Mouse (Mus musculus) intestine, embryonic 14.5 days (tissue): Measurements from ENCODE around the gene Rhox7a. TPM values are rescaled to one million over a fixed set of nuclear protein-coding genes. Genes with fewer than 3 reads are reported as not detected.
"Not testable (repeated sequence)": the region's sequence is repeated elsewhere in the genome, so short reads cannot be mapped to it uniquely, and the experiment has no call there.

Experiments used
- ATAC-seq: fragments of 200-750 bp; cut with Nextera tagmentation; replicated peaks from 2 replicates; pipeline ENCODE4 v1.8.0; 2017; ENCODE audit warnings: low read depth, moderate number of reproducible peaks, moderate TSS enrichment, moderate library complexity; ENCODE audit not compliant: low FRiP score, low TSS enrichment
- DNase-seq: peaks from one replicate; pipeline ENCODE4 v3.0.0-alpha.2; 2018; ENCODE audit warnings: low spot score
- H3K27ac ChIP-seq: fragments of 300-500 bp; sonication (generic); 2 replicates; pipeline ENCODE4 v1.5.1; 2014; ENCODE audit warnings: low read depth, mild to moderate bottlenecking, control low read depth
- H3K27me3 ChIP-seq: fragments of 300-500 bp; sonication (generic); replicated peaks from 2 replicates; pipeline ENCODE4 v1.6.1; 2014; ENCODE audit warnings: low read length, control low read depth; ENCODE audit not compliant: control insufficient read depth, insufficient read depth
- H3K36me3 ChIP-seq: fragments of 300-500 bp; sonication (generic); 2 replicates; pipeline ENCODE4 v1.6.1; 2014; ENCODE audit warnings: low read length, control low read depth; ENCODE audit not compliant: control insufficient read depth, insufficient read depth
- H3K4me1 ChIP-seq: fragments of 300-500 bp; sonication (generic); replicated peaks from 2 replicates; pipeline ENCODE4 v1.6.1; 2014; ENCODE audit warnings: low read length, control low read depth, mixed read lengths; ENCODE audit not compliant: control insufficient read depth, insufficient read depth
- H3K4me2 ChIP-seq: fragments of 300-500 bp; sonication (generic); 2 replicates; pipeline ENCODE4 v1.6.1; 2014; ENCODE audit warnings: low read length
- H3K4me3 ChIP-seq: fragments of 300-500 bp; sonication (generic); 2 replicates; pipeline ENCODE4 v1.5.1; 2014; ENCODE audit warnings: low read depth, low read length, control low read depth, mixed read lengths
- H3K9ac ChIP-seq: fragments of 300-500 bp; sonication (generic); 2 replicates; pipeline ENCODE4 v1.6.1; 2014; ENCODE audit warnings: mild to moderate bottlenecking, low read length
- H3K9me3 ChIP-seq: fragments of 300-500 bp; sonication (generic); 2 replicates; pipeline ENCODE4 v1.6.1; 2016; ENCODE audit warnings: low read length, control low read depth; ENCODE audit not compliant: control insufficient read depth
- WGBS: fragments of 180-500 bp; shearing (Covaris S2); extraction: QIAGEN DNeasy Blood & Tissue Kit; methylation state at CpG from one replicate; pipeline ENCODE4 v1.1.7; 2014; 5-methylcytosine and 5-hydroxymethylcytosine counted together
- polyA plus RNA-seq: library from polyadenylated mRNA; unstranded; fragments of >200 nt; fragmentation: Nextera tagmentation; extraction: Ambion mirVana; gene quantifications from 2 replicates; pipeline ENCODE4 v1.2.1, GENCODE M21; 2014

The Rhox7a gene
- not detected in 2 replicates for polyA plus RNA-seq

GRCm38 (mm10) chrX:37831386-37831785 lies at the start of gene Rhox7a:
Gene Rhox7a (plus strand): TSS chrX:37831686.
- H3K9ac ChIP-seq, ATAC-seq, DNase-seq: not testable (repeated sequence)

GRCm38 (mm10) chrX:37807286-37808080 lies 24.0 kb upstream of the Rhox7a start:
- DNase-seq, result no peak
- no peaks in the 10 kb centered on the region for H3K9me3 ChIP-seq
- H3K27me3 ChIP-seq, result no peaks in the 10 kb centered on the region
- no peak overlapping the region for H3K4me2 ChIP-seq
- no peaks in the 10 kb centered on the region for H3K36me3 ChIP-seq
- H3K4me1 ChIP-seq, result no peaks in the 10 kb centered on the region
- H3K27ac ChIP-seq, result no peak overlapping the region
- no peak for ATAC-seq
- no peak overlapping the region for H3K4me3 ChIP-seq
- H3K9ac ChIP-seq, result no peak overlapping the region
- WGBS, result 81% methylated on average over 15 of the region's 15 CpGs

More at GRCm38 (mm10) chrX:37831386-37831785, at the start of gene Rhox7a:
- not testable (repeated sequence) for H3K36me3 ChIP-seq, H3K27ac ChIP-seq, H3K9me3 ChIP-seq, H3K4me2 ChIP-seq, H3K4me1 ChIP-seq, H3K4me3 ChIP-seq, H3K27me3 ChIP-seq
- 87% methylated on average over 7 of the region's 8 CpGs for WGBS

GRCm38 (mm10) chrX:37809396-37809795 lies 22.1 kb upstream of the Rhox7a start:
- no peaks in the 10 kb centered on the region for H3K36me3 ChIP-seq
- no peak for DNase-seq
- no peak overlapping the region for H3K27ac ChIP-seq
- ATAC-seq, result no peak
- H3K27me3 ChIP-seq, result no peaks in the 10 kb centered on the region
- no peaks in the 10 kb centered on the region for H3K9me3 ChIP-seq
- 90% methylated on average over 2 of the region's 2 CpGs for WGBS
- H3K4me1 ChIP-seq, result no peaks in the 10 kb centered on the region
- H3K9ac ChIP-seq, result no peak overlapping the region
- no peak overlapping the region for H3K4me3 ChIP-seq
- H3K4me2 ChIP-seq, result no peak overlapping the region

GRCm38 (mm10) chrX:37811179-37811578 lies 20.3 kb upstream of the Rhox7a start:
- no peaks in the 10 kb centered on the region for H3K9me3 ChIP-seq
- no peaks in the 10 kb centered on the region for H3K4me1 ChIP-seq
- WGBS, result 23% methylated on average over 5 of the region's 5 CpGs
- H3K27ac ChIP-seq, result no peak overlapping the region
- no peaks in the 10 kb centered on the region for H3K27me3 ChIP-seq
- H3K36me3 ChIP-seq, result no peaks in the 10 kb centered on the region
- H3K4me2 ChIP-seq, result no peak overlapping the region
- peak; percentile 60 for DNase-seq
- ATAC-seq, result no peak
- no peak overlapping the region for H3K9ac ChIP-seq
- no peak overlapping the region for H3K4me3 ChIP-seq

GRCm38 (mm10) chrX:37815665-37816064 lies 15.8 kb upstream of the Rhox7a start:
- H3K27me3 ChIP-seq, result no peaks in the 10 kb centered on the region
- ATAC-seq (no peak), DNase-seq (no peak)
- H3K9ac ChIP-seq, result no peak overlapping the region
- WGBS, result 67% methylated on average over 10 of the region's 10 CpGs
- no peaks in the 10 kb centered on the region for H3K4me1 ChIP-seq
- H3K9me3 ChIP-seq, result no peaks in the 10 kb centered on the region
- no peak overlapping the region for H3K4me3 ChIP-seq
- no peak overlapping the region for H3K4me2 ChIP-seq
- no peak overlapping the region for H3K27ac ChIP-seq
- H3K36me3 ChIP-seq, result no peaks in the 10 kb centered on the region

- H3K27me3 ChIP-seq, ATAC-seq, H3K4me2 ChIP-seq, H3K9me3 ChIP-seq, H3K4me3 ChIP-seq, DNase-seq, H3K36me3 ChIP-seq, H3K27ac ChIP-seq, H3K4me1 ChIP-seq, H3K9ac ChIP-seq: not testable (repeated sequence)
- WGBS, result 91% methylated on average over 4 of the region's 12 CpGs
Measured at GRCm38 (mm10) chrX:37826610-37827009, 4.9 kb upstream of the Rhox7a start, which contains the start of gene Rhox6. Gene Rhox6 (plus strand): TSS chrX:37826910.

- H3K4me2 ChIP-seq, result no peak overlapping the region
- no peaks in the 10 kb centered on the region for H3K9me3 ChIP-seq
- no peaks in the 10 kb centered on the region for H3K27me3 ChIP-seq
- H3K9ac ChIP-seq, result no peak overlapping the region
- H3K36me3 ChIP-seq, result no peaks in the 10 kb centered on the region
- ATAC-seq (no peak), DNase-seq (no peak)
- H3K4me3 ChIP-seq, result no peak overlapping the region
- 91% methylated on average over 2 of the region's 2 CpGs for WGBS
- H3K27ac ChIP-seq, result no peak overlapping the region
- H3K4me1 ChIP-seq, result no peaks in the 10 kb centered on the region
Measured at GRCm38 (mm10) chrX:37871641-37872040, 40.2 kb downstream of the Rhox7a start.

- Histone ChIP-seq H3K36me3 (no peaks in the 10 kb centered on the region), H3K4me2 (no peak within 1 kb of the TSS), H3K4me3 (no peak within 1 kb of the TSS), H3K27ac (no peak within 1 kb of the TSS), H3K4me1 (no peaks in the 10 kb centered on the region), H3K27me3 (no peaks in the 10 kb centered on the region), H3K9me3 (no peaks in the 10 kb centered on the region), H3K9ac (no peak within 1 kb of the TSS)
- WGBS, result 79% methylated on average over 4 of the region's 4 CpGs
- DNase-seq (no peak), ATAC-seq (no peak)
Measured at GRCm38 (mm10) chrX:37878844-37879243, 47.4 kb downstream of the Rhox7a start, which contains the start of gene Rhox8. Gene Rhox8 (minus strand): TSS chrX:37878944.
